Mouse (Mus musculus) forebrain, embryonic 13.5 days (tissue): ENCODE results near the gene Msx3. TPM values are rescaled to one million over a fixed set of nuclear protein-coding genes. Genes with fewer than 3 reads are reported as not detected.

Experiments
- ATAC-seq: fragments of 200-750 bp; cut with Nextera tagmentation; 2 replicates; pipeline ENCODE4 v1.8.0; 2017
- H3K27ac ChIP-seq: fragments of 300-500 bp; sonication (generic); 2 replicates; pipeline ENCODE4 v1.5.1; 2015; ENCODE audit warnings: inconsistent platforms, mild to moderate bottlenecking, moderate library complexity
- H3K27me3 ChIP-seq: fragments of 300-500 bp; sonication (generic); 2 replicates; pipeline ENCODE4 v1.6.1; 2015; ENCODE audit warnings: mild to moderate bottlenecking, inconsistent platforms
- H3K36me3 ChIP-seq: fragments of 300-500 bp; sonication (generic); 2 replicates; pipeline ENCODE4 v1.6.1; 2015; ENCODE audit warnings: mild to moderate bottlenecking, inconsistent platforms; ENCODE audit not compliant: poor library complexity, severe bottlenecking
- H3K4me1 ChIP-seq: fragments of 300-500 bp; sonication (generic); 2 replicates; pipeline ENCODE4 v1.6.1; 2015; ENCODE audit warnings: inconsistent platforms
- H3K4me2 ChIP-seq: fragments of 300-500 bp; sonication (generic); 2 replicates; pipeline ENCODE4 v1.6.1; 2015; ENCODE audit warnings: inconsistent platforms, mild to moderate bottlenecking, moderate library complexity
- H3K4me3 ChIP-seq: fragments of 300-500 bp; sonication (generic); 2 replicates; pipeline ENCODE4 v1.5.1; 2015; ENCODE audit warnings: mild to moderate bottlenecking, inconsistent platforms
- H3K9ac ChIP-seq: fragments of 300-500 bp; sonication (generic); 2 replicates; pipeline ENCODE4 v1.6.1; 2015; ENCODE audit warnings: mild to moderate bottlenecking, inconsistent platforms
- H3K9me3 ChIP-seq: fragments of 300-500 bp; sonication (generic); replicated peaks from 2 replicates; pipeline ENCODE4 v1.6.1; 2016; ENCODE audit warnings: inconsistent platforms
- WGBS: fragments of 180-500 bp; shearing (Covaris S2); methylation state at CpG from one replicate; pipeline ENCODE4 v1.1.7; 2015; 5-methylcytosine and 5-hydroxymethylcytosine counted together
- polyA plus RNA-seq: library from polyadenylated mRNA; unstranded; fragments of >200 nt; fragmentation: Nextera tagmentation; extraction: Ambion mirVana; gene quantifications from 2 replicates; pipeline ENCODE4 v1.2.1, GENCODE M21; 2015

The Msx3 gene
- 1.2 and 2.0 TPM in 2 replicates for polyA plus RNA-seq

DNA sequence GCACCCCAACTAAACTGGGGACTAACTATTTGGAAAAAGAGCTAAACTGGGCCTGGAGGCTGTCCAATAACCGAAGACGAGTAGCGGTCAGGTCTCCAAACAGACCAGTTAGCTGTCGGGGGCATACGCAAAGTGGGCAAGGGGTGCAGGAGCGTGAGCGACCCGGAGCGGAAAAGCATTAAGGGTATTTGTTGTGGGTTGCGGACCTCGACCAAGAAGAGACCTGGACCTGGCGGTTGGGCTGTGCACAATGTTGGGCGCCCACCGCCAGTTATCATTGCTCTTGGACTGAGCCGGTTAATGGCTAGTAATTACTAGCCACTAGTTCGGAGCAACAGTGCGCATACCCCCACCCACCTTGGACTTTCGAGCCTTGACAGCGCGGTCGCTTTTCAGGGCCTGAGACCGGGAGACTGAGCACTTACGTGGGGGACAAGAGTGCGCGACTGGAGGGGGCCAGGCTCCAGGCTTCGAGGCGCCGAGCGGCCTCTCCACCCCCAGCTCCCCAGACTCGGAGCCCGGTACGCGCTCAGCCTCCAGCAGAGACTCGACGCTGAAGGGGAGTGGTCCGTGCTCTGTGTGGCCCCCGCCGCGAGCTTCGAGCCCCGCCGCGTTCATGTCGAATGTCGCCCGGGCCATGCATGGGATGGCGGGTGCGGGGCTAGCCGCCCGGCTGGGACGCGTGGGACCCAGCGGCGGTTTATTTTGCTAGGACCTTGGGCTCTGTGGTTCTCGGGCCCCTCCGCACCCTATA, at the start of gene Msx3:
Msx3 (minus strand) TSS at position 729 of the 754 bp plus-strand sequence.
- no peaks in the 10 kb centered on the region for H3K9me3 ChIP-seq
- WGBS, result under 1% methylated on average over 56 of the region's 56 CpGs
- no peak within 1 kb of the TSS for H3K27ac ChIP-seq
- no peaks in the 10 kb centered on the region for H3K36me3 ChIP-seq
- ATAC-seq, result peak; percentile 57
- H3K27me3 ChIP-seq, result peaks cover 98% of the 10 kb centered on the region
- peak within 1 kb of the TSS; percentile 38; the same call in 1 of the 2 replicates for H3K9ac ChIP-seq
- H3K4me3 ChIP-seq, result peak within 1 kb of the TSS; percentile 42
- peak within 1 kb of the TSS; percentile 72 for H3K4me2 ChIP-seq
- H3K4me1 ChIP-seq, result peaks cover 25% of the 10 kb centered on the region

GRCm38 (mm10) chr7:140098466-140098865, 49.6 kb upstream of the Msx3 start:
- Histone ChIP-seq H3K4me3 (no peak overlapping the region), H3K27ac (no peak overlapping the region), H3K36me3 (no peaks in the 10 kb centered on the region), H3K4me1 (peaks cover 22% of the 10 kb centered on the region), H3K9me3 (no peaks in the 10 kb centered on the region), H3K4me2 (no peak overlapping the region), H3K9ac (no peak overlapping the region), H3K27me3 (no peaks in the 10 kb centered on the region)
- no peak for ATAC-seq
- 92% methylated on average over 1 of the region's 1 CpGs for WGBS

DNA sequence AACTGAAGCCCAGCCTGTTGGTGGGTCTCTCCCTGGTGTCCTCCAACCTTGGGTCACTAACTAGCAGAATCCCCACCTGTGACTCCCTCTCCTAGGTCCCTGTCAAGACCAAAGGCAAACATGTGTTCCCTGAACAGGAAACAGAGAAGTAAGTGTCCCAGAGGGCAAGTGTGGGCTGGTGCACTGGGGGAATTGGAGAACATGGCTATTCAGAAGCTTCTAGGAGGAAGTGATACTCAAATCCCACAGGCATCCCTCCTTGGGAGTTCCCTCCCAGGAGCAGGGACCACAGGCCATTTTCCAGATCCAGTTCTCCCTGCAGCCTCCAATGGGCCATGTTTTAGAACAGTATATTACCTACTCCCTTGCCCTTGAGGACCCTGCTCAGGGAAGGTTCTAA, 47.2 kb upstream of the Msx3 start:
- no peak overlapping the region for H3K4me3 ChIP-seq
- H3K27ac ChIP-seq, result no peak overlapping the region
- H3K9ac ChIP-seq, result no peak overlapping the region
- H3K27me3 ChIP-seq, result no peaks in the 10 kb centered on the region
- no peaks in the 10 kb centered on the region for H3K9me3 ChIP-seq
- H3K4me1 ChIP-seq, result peaks cover 8% of the 10 kb centered on the region; the same call in 1 of the 2 replicates
- no peak overlapping the region for H3K4me2 ChIP-seq
- ATAC-seq, result no peak
- no peaks in the 10 kb centered on the region for H3K36me3 ChIP-seq

GRCm38 (mm10) chr7:140095556-140095955, 46.7 kb upstream of the Msx3 start:
- H3K36me3 ChIP-seq, result no peaks in the 10 kb centered on the region
- WGBS, result 38% methylated on average over 1 of the region's 1 CpGs
- peaks cover 8% of the 10 kb centered on the region; the same call in 1 of the 2 replicates for H3K4me1 ChIP-seq
- no peak overlapping the region for H3K9ac ChIP-seq
- no peaks in the 10 kb centered on the region for H3K9me3 ChIP-seq
- ATAC-seq, result no peak
- no peak overlapping the region for H3K4me2 ChIP-seq
- no peak overlapping the region for H3K27ac ChIP-seq
- H3K27me3 ChIP-seq, result no peaks in the 10 kb centered on the region
- no peak overlapping the region for H3K4me3 ChIP-seq

- Histone ChIP-seq H3K27ac (no peak overlapping the region), H3K27me3 (no peaks in the 10 kb centered on the region), H3K4me2 (no peak overlapping the region), H3K9me3 (no peaks in the 10 kb centered on the region), H3K9ac (no peak overlapping the region), H3K4me3 (no peak overlapping the region), H3K36me3 (no peaks in the 10 kb centered on the region), H3K4me1 (peaks cover 8% of the 10 kb centered on the region; the same call in 1 of the 2 replicates)
- WGBS, result 70% methylated on average over 5 of the region's 5 CpGs
- ATAC-seq, result no peak
Observed at GRCm38 (mm10) chr7:140094954-140095353, 46.1 kb upstream of the Msx3 start.

- no peak within 1 kb of the TSS for H3K27ac ChIP-seq
- H3K9me3 ChIP-seq, result no peaks in the 10 kb centered on the region
- no peaks in the 10 kb centered on the region for H3K36me3 ChIP-seq
- no peak within 1 kb of the TSS for H3K4me2 ChIP-seq
- no peaks in the 10 kb centered on the region for H3K27me3 ChIP-seq
- H3K4me1 ChIP-seq, result peaks cover 8% of the 10 kb centered on the region; the same call in 1 of the 2 replicates
- no peak for ATAC-seq
- H3K4me3 ChIP-seq, result no peak within 1 kb of the TSS
- WGBS, result 71% methylated on average over 5 of the region's 5 CpGs
- H3K9ac ChIP-seq, result no peak within 1 kb of the TSS
Observed at GRCm38 (mm10) chr7:140092924-140093528, 44.1 kb upstream of the Msx3 start, which contains the start of gene Prap1. Prap1 (plus strand) TSS chr7:140093395.

DNA sequence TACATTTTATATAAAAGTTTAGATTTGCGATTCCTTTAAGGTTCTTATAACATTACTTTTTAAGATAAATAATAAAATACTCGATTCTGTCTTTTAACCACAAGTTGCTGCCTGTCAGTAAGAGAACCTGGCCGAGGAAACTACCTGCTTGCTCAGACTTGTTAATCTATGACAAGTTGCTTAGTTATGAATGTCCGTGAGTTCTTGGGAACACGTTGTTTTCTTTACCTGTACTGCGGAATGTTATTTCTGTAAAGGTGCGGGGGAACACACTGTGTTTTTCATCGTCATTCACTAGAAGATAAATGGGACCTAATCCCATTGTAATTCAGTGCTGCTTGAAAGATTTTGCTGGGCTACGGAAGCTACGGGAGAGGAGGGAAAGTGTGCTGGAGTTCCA, 41.7 kb upstream of the Msx3 start:
- no peaks in the 10 kb centered on the region for H3K9me3 ChIP-seq
- ATAC-seq, result no peak
- H3K4me2 ChIP-seq, result no peak overlapping the region
- no peak overlapping the region for H3K27ac ChIP-seq
- H3K9ac ChIP-seq, result no peak overlapping the region
- 73% methylated on average over 10 of the region's 10 CpGs for WGBS
- peaks cover 4% of the 10 kb centered on the region; the same call in 1 of the 2 replicates for H3K4me1 ChIP-seq
- H3K36me3 ChIP-seq, result no peaks in the 10 kb centered on the region
- H3K27me3 ChIP-seq, result no peaks in the 10 kb centered on the region
- H3K4me3 ChIP-seq, result no peak overlapping the region

GRCm38 (mm10) chr7:140082242-140082678, 33.4 kb upstream of the Msx3 start, which contains the start of gene Caly:
Caly (minus strand) TSS chr7:140082548.
- Histone ChIP-seq H3K27me3 (peaks cover 19% of the 10 kb centered on the region), H3K27ac (peak within 1 kb of the TSS; percentile 84), H3K4me2 (peak within 1 kb of the TSS; percentile 66), H3K36me3 (no peaks in the 10 kb centered on the region), H3K4me3 (peak within 1 kb of the TSS; percentile 44), H3K9ac (peak within 1 kb of the TSS; percentile 65), H3K9me3 (no peaks in the 10 kb centered on the region), H3K4me1 (peaks cover 36% of the 10 kb centered on the region)
- peak; percentile 85 for ATAC-seq
- WGBS, result 4% methylated on average over 18 of the region's 18 CpGs

GRCm38 (mm10) chr7:140081408-140082241, 32.7 kb upstream of the Msx3 start:
- Histone ChIP-seq H3K27ac (peak overlapping the region; percentile 84), H3K9ac (peak overlapping the region; percentile 65), H3K27me3 (peaks cover 20% of the 10 kb centered on the region), H3K4me1 (peaks cover 36% of the 10 kb centered on the region), H3K9me3 (no peaks in the 10 kb centered on the region), H3K4me3 (peak overlapping the region; percentile 44), H3K4me2 (peak overlapping the region; percentile 66), H3K36me3 (no peaks in the 10 kb centered on the region)
- WGBS, result 9% methylated on average over 20 of the region's 20 CpGs
- 0 out of 2 replicates have a peak, but pooled peaks have one; percentile 8 for ATAC-seq

DNA sequence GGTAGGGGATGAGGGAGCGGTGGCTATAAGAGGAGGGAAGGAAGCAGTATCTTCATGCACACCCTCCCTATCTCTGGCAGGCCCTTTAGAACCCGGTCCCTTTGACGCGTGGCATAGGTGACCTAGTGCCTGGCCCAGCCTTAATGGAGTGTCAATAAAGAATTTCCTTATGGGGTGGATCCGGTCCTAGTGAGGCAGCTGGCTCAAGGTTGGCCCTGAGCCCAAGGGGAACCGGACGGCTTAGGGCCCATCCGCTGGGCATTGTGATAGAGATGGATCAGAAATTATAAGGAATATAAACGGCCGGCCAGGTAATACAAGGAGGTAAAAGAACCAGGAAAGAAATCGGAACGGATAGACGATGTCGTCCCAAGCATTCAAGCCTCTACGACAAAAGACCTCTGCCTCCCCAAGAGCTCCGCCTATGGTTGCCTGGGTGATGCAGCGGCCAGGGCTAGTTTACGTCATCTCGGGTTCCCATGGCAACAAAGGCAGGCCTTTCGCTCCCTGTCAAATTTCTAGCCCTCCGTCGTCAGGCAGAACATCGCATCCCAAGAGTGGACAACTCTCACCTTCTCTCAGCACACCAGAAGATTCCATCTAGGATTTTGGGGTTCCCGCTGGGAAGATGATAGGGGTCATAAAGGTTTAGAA, 31.7 kb upstream of the Msx3 start:
- Histone ChIP-seq H3K4me2 (peak overlapping the region; percentile 66), H3K36me3 (no peaks in the 10 kb centered on the region), H3K4me3 (peak overlapping the region; percentile 44), H3K9me3 (no peaks in the 10 kb centered on the region), H3K27me3 (peaks cover 23% of the 10 kb centered on the region), H3K9ac (peak overlapping the region; percentile 65), H3K4me1 (peaks cover 36% of the 10 kb centered on the region), H3K27ac (peak overlapping the region; percentile 84)
- WGBS, result 1% methylated on average over 24 of the region's 24 CpGs
- ATAC-seq, result peak; percentile 84

GRCm38 (mm10) chr7:140078711-140079110, 29.8 kb upstream of the Msx3 start:
- H3K9ac ChIP-seq, result no peak overlapping the region
- H3K4me2 ChIP-seq, result no peak overlapping the region
- H3K36me3 ChIP-seq, result no peaks in the 10 kb centered on the region
- H3K4me3 ChIP-seq, result no peak overlapping the region
- peaks cover 28% of the 10 kb centered on the region for H3K27me3 ChIP-seq
- peaks cover 36% of the 10 kb centered on the region for H3K4me1 ChIP-seq
- H3K9me3 ChIP-seq, result no peaks in the 10 kb centered on the region
- WGBS, result 3% methylated on average over 5 of the region's 5 CpGs
- 0 out of 2 replicates have a peak overlapping the region, but pooled peaks have one; percentile 84 for H3K27ac ChIP-seq
- ATAC-seq, result no peak
